Mouse (Mus musculus): Measurements from ENCODE around the gene Creb3.

Gene Creb3

GRCm38 (mm10) chr4:43613060-43613730, 51.1 kb downstream of the Creb3 start:
- TF ChIP-seq POU5F1 (IDR thresholded peaks at IDR 0.05; ENCODE audit: borderline replicate concordance, low read length) (no peak), CTCF (conservative IDR thresholded peaks at IDR 0.05; ENCODE audit: low read length) (no peak), NANOG (IDR thresholded peaks at IDR 0.05; ENCODE audit: borderline replicate concordance, low read length) (no peak)
- Histone ChIP-seq H3K27me3 (ENCODE audit: insufficient read depth, low read length) (0 out of 2 replicates have a peak, but pooled peaks cover 4% of the 10 kb centered on the region), H3K9me3 (ENCODE audit: low read length) (peaks cover 5% of the 10 kb centered on the region; the same call in 1 of the 2 replicates), H3K4me1 (replicated peaks; ENCODE audit: low read depth, low read length) (no peaks in the 10 kb centered on the region), H3K36me3 (ENCODE audit: insufficient read depth, low read length) (no peaks in the 10 kb centered on the region), H3K4me3 (replicated peaks; ENCODE audit: low read length) (no peak overlapping the region)
